Mouse (Mus musculus): ENCODE results near the gene Sstr2. TPM values are rescaled to one million over a fixed set of nuclear protein-coding genes. Genes with fewer than 3 reads are reported as not detected.

Sstr2 gene
- polyA plus RNA-seq, 1 experiment from 2014 or later: 0.47 TPM

DNA sequence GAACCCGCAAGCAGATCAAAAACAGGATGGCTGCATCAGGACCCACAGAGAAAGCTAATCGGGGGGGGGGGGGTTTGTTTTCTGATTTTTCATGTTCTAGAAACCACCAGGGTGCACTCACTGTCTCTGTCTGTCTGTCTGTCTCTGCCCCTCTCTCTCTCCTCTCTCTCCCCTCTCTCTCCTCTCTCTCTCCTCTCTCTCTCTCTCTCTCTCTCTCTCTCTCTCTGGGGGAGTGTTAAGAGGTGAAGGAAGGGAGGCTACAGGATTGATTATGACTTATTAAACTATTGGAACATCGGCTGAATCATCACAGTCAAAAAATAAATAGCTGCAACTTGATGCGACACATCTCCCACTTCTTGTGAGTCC, 855 bp upstream of the Sstr2 start:
- 15% methylated on average over 4 of the region's 4 CpGs for WGBS
- H3K4me1 ChIP-seq (ENCODE audit: insufficient read depth, low read length): peaks cover 26% of the 10 kb centered on the region
- peak overlapping the region; percentile 65; the same call in 1 of the 2 replicates for H3K9ac ChIP-seq (replicated peaks; ENCODE audit: low read length)
- H3K4me3 ChIP-seq (ENCODE audit: low read length): peak overlapping the region; percentile 51
- peak overlapping the region; percentile 94 for H3K4me2 ChIP-seq (replicated peaks; ENCODE audit: low read depth, low read length)
- H3K36me3 ChIP-seq (ENCODE audit: insufficient read depth, low read length): no peaks in the 10 kb centered on the region
- H3K27me3 ChIP-seq (ENCODE audit: insufficient read depth, low read length): peaks cover 36% of the 10 kb centered on the region
- no peak for ATAC-seq (ENCODE audit: low FRiP score, low TSS enrichment)
- H3K9me3 ChIP-seq (ENCODE audit: low read length): no peaks in the 10 kb centered on the region
- no peak overlapping the region for H3K27ac ChIP-seq (ENCODE audit: low read length)

DNA sequence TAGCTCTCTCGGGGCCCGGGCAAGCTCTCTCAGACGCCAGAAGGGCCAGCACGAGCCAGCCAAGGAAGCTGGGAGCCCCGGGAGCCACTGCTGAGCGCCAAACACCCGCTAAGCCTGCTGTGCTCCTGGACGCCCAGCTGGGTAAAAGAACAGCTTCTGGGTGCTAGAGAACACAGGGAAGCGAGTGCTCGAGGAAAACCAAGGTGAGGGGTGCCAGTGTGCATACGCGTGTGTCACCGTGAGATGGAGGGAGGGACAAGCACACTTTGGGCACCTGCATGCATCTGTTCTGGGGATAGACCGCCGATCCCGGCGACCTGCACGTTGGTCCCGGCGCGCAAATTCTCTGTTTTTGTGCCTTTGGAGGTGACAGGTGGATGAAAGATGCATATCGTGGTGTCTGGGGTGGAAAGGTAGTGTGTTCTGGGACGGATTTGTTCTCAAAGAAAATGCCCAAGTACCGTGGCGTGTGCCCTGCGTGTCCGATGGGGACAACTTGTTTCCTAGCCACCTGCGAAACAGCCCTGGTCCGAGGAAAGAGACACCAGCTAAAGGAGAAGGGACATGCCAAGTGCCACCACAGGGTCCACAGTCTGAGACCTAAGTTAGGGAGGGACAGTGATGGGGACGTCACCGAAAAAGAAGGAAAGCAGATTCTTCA, 408 bp downstream of the Sstr2 start:
- WGBS: 2% methylated on average over 31 of the region's 31 CpGs
- Histone ChIP-seq H3K4me1 (ENCODE audit: insufficient read depth, low read length) (peaks cover 26% of the 10 kb centered on the region), H3K4me3 (ENCODE audit: low read length) (peak overlapping the region; percentile 51), H3K36me3 (ENCODE audit: insufficient read depth, low read length) (no peaks in the 10 kb centered on the region), H3K27ac (ENCODE audit: low read length) (no peak overlapping the region), H3K9me3 (ENCODE audit: low read length) (no peaks in the 10 kb centered on the region), H3K9ac (replicated peaks; ENCODE audit: low read length) (peak overlapping the region; percentile 65), H3K27me3 (ENCODE audit: insufficient read depth, low read length) (peaks cover 36% of the 10 kb centered on the region), H3K4me2 (replicated peaks; ENCODE audit: low read depth, low read length) (peak overlapping the region; percentile 94)
- no peak; the same call in 1 of the 2 replicates for ATAC-seq (ENCODE audit: low FRiP score, low TSS enrichment)

DNA sequence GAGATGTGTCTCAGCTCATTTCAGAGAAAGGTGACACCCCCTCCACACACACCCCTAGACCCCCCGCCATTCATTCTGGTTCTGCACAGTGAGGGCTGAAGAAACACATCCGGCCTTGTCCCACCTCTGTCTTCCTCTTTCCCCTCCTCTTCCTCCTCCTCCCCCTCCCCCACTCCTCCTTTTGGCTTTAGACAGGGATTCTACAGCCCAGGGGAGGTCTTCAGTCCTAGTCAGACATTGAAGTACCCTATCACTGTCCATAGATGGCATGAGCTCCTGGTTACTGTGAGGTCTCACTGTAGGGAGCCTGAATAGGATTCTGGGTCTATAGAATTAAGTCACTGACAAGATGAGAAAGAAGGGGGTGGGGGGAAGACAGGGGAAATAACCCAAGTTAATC, 1.9 kb downstream of the Sstr2 start:
- no peak overlapping the region for H3K27ac ChIP-seq (ENCODE audit: low read length)
- WGBS: 72% methylated on average over 2 of the region's 2 CpGs

GRCm38 (mm10) chr11:113622028-113622427, 2.9 kb downstream of the Sstr2 start:
- Histone ChIP-seq H3K36me3 (ENCODE audit: insufficient read depth, low read length) (no peaks in the 10 kb centered on the region), H3K27ac (ENCODE audit: low read length) (no peak overlapping the region), H3K9ac (replicated peaks; ENCODE audit: low read length) (no peak overlapping the region), H3K4me1 (ENCODE audit: insufficient read depth, low read length) (peaks cover 26% of the 10 kb centered on the region), H3K4me2 (replicated peaks; ENCODE audit: low read depth, low read length) (no peak overlapping the region), H3K9me3 (ENCODE audit: low read length) (no peaks in the 10 kb centered on the region), H3K27me3 (ENCODE audit: insufficient read depth, low read length) (peaks cover 36% of the 10 kb centered on the region), H3K4me3 (ENCODE audit: low read length) (no peak overlapping the region)
- WGBS: 84% methylated on average over 4 of the region's 4 CpGs
- ATAC-seq (ENCODE audit: low FRiP score, low TSS enrichment): no peak

More for the DNA sequence above, 1.9 kb downstream of the Sstr2 start:
- no peak overlapping the region for H3K4me2 ChIP-seq (replicated peaks; ENCODE audit: low read depth, low read length)
- no peak overlapping the region for H3K4me3 ChIP-seq (ENCODE audit: low read length)
- H3K27me3 ChIP-seq (ENCODE audit: insufficient read depth, low read length): peaks cover 36% of the 10 kb centered on the region
- peaks cover 26% of the 10 kb centered on the region for H3K4me1 ChIP-seq (ENCODE audit: insufficient read depth, low read length)
- no peaks in the 10 kb centered on the region for H3K9me3 ChIP-seq (ENCODE audit: low read length)
- no peaks in the 10 kb centered on the region for H3K36me3 ChIP-seq (ENCODE audit: insufficient read depth, low read length)
- no peak overlapping the region for H3K9ac ChIP-seq (replicated peaks; ENCODE audit: low read length)
- ATAC-seq (ENCODE audit: low FRiP score, low TSS enrichment): no peak

- H3K9me3 ChIP-seq (ENCODE audit: low read length): no peaks in the 10 kb centered on the region
- no peak overlapping the region for H3K4me2 ChIP-seq (replicated peaks; ENCODE audit: low read depth, low read length)
- H3K9ac ChIP-seq (replicated peaks; ENCODE audit: low read length): no peak overlapping the region
- 91% methylated on average over 18 of the region's 18 CpGs for WGBS
- no peak overlapping the region for H3K4me3 ChIP-seq (ENCODE audit: low read length)
- no peak overlapping the region for H3K27ac ChIP-seq (ENCODE audit: low read length)
- no peaks in the 10 kb centered on the region for H3K4me1 ChIP-seq (ENCODE audit: insufficient read depth, low read length)
- ATAC-seq (ENCODE audit: low FRiP score, low TSS enrichment): no peak
- no peaks in the 10 kb centered on the region for H3K36me3 ChIP-seq (ENCODE audit: insufficient read depth, low read length)
- peaks cover 17% of the 10 kb centered on the region for H3K27me3 ChIP-seq (ENCODE audit: insufficient read depth, low read length)
These were observed 6.3 kb downstream of the Sstr2 start for GRCm38 (mm10) chr11:113625437-113625836.

GRCm38 (mm10) chr11:113627785-113628184, 8.6 kb downstream of the Sstr2 start:
- H3K36me3 ChIP-seq (ENCODE audit: insufficient read depth, low read length): no peaks in the 10 kb centered on the region
- H3K9me3 ChIP-seq (ENCODE audit: low read length): no peaks in the 10 kb centered on the region
- no peaks in the 10 kb centered on the region; the same call in 1 of the 2 replicates for H3K4me1 ChIP-seq (ENCODE audit: insufficient read depth, low read length)
- no peak overlapping the region for H3K27ac ChIP-seq (ENCODE audit: low read length)
- ATAC-seq (ENCODE audit: low FRiP score, low TSS enrichment): no peak
- H3K4me3 ChIP-seq (ENCODE audit: low read length): no peak overlapping the region
- H3K4me2 ChIP-seq (replicated peaks; ENCODE audit: low read depth, low read length): no peak overlapping the region
- H3K27me3 ChIP-seq (ENCODE audit: insufficient read depth, low read length): no peaks in the 10 kb centered on the region
- WGBS: 57% methylated on average over 4 of the region's 4 CpGs
- H3K9ac ChIP-seq (replicated peaks; ENCODE audit: low read length): no peak overlapping the region

DNA sequence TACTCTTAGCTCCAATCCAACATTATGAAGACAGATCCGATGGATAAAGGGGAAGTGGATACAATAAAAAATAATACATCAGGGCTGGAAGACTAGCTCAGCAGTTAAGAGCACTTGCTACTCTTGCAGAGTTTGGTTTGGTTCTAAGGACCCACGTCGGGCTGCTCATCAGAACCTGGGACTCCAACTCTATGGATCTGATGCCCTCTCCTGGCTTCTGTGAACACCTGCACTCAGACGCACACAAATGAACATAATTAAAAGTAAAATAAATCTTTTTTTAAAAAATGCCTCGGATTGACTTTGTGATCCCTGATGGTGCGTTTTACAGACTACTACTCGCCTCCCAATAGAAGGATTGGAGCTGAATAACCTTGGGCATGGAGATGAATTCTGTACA, 11.5 kb downstream of the Sstr2 start:
- Histone ChIP-seq H3K27me3 (ENCODE audit: insufficient read depth, low read length) (no peaks in the 10 kb centered on the region), H3K9ac (replicated peaks; ENCODE audit: low read length) (no peak overlapping the region), H3K9me3 (ENCODE audit: low read length) (no peaks in the 10 kb centered on the region), H3K4me1 (ENCODE audit: insufficient read depth, low read length) (no peaks in the 10 kb centered on the region; the same call in 1 of the 2 replicates), H3K36me3 (ENCODE audit: insufficient read depth, low read length) (no peaks in the 10 kb centered on the region), H3K27ac (ENCODE audit: low read length) (no peak overlapping the region), H3K4me3 (ENCODE audit: low read length) (no peak overlapping the region), H3K4me2 (replicated peaks; ENCODE audit: low read depth, low read length) (no peak overlapping the region)
- WGBS: 56% methylated on average over 7 of the region's 7 CpGs
- ATAC-seq (ENCODE audit: low FRiP score, low TSS enrichment): no peak

DNA sequence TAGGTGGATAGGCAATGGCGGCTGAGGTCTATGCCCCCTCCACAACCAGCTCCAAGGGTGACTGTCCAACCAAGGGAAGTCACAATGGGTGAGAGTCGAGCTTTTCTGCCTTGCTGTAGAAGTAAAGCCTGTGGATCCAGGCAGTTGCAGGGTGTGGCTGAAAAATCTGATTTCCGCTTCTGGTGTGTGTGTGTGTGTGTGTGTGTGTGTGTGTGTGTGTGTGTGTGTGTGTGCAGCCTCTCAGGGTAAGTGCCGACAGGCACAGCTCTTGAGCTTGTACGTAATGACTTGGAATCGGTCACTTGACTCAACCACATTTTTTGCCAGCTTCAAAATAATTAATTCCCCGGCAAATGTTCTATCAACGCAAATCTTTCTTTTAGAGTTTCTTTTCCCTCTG, 12.2 kb downstream of the Sstr2 start:
- H3K9me3 ChIP-seq (ENCODE audit: low read length): no peaks in the 10 kb centered on the region
- H3K27me3 ChIP-seq (ENCODE audit: insufficient read depth, low read length): no peaks in the 10 kb centered on the region
- no peak overlapping the region for H3K9ac ChIP-seq (replicated peaks; ENCODE audit: low read length)
- WGBS: 75% methylated on average over 8 of the region's 8 CpGs
- no peaks in the 10 kb centered on the region for H3K36me3 ChIP-seq (ENCODE audit: insufficient read depth, low read length)
- ATAC-seq (ENCODE audit: low FRiP score, low TSS enrichment): no peak
- no peaks in the 10 kb centered on the region; the same call in 1 of the 2 replicates for H3K4me1 ChIP-seq (ENCODE audit: insufficient read depth, low read length)
- no peak overlapping the region for H3K4me3 ChIP-seq (ENCODE audit: low read length)
- no peak overlapping the region for H3K27ac ChIP-seq (ENCODE audit: low read length)
- H3K4me2 ChIP-seq (replicated peaks; ENCODE audit: low read depth, low read length): no peak overlapping the region

DNA sequence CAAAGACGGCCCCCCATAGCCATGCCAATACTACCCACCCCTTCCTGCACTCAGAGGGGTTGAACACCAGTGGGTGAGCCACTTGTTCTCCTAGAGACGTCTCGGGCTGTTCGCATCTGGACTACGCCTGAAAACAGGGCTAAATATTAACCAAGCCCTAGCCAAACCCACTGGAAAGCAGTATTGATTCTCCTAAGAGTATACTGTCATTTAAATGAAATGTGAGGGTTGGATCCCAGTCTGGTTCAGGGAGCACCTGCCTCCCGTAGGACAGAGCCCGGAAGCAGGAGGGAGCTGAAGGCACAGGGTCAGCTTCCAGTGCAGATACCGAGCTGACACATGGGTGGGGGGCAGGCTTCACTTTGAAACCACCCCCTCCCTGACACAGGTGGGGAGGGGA, 12.7 kb downstream of the Sstr2 start:
- no peaks in the 10 kb centered on the region; the same call in 1 of the 2 replicates for H3K4me1 ChIP-seq (ENCODE audit: insufficient read depth, low read length)
- WGBS: 61% methylated on average over 8 of the region's 8 CpGs
- no peaks in the 10 kb centered on the region for H3K27me3 ChIP-seq (ENCODE audit: insufficient read depth, low read length)
- H3K36me3 ChIP-seq (ENCODE audit: insufficient read depth, low read length): no peaks in the 10 kb centered on the region
- no peak overlapping the region for H3K27ac ChIP-seq (ENCODE audit: low read length)
- no peaks in the 10 kb centered on the region for H3K9me3 ChIP-seq (ENCODE audit: low read length)
- H3K4me3 ChIP-seq (ENCODE audit: low read length): no peak overlapping the region
- H3K4me2 ChIP-seq (replicated peaks; ENCODE audit: low read depth, low read length): no peak overlapping the region
- H3K9ac ChIP-seq (replicated peaks; ENCODE audit: low read length): no peak overlapping the region
- ATAC-seq (ENCODE audit: low FRiP score, low TSS enrichment): no peak

GRCm38 (mm10) chr11:113632303-113632702, 13.2 kb downstream of the Sstr2 start:
- Histone ChIP-seq H3K9me3 (ENCODE audit: low read length) (no peaks in the 10 kb centered on the region), H3K4me1 (ENCODE audit: insufficient read depth, low read length) (no peaks in the 10 kb centered on the region; the same call in 1 of the 2 replicates), H3K4me3 (ENCODE audit: low read length) (no peak overlapping the region), H3K9ac (replicated peaks; ENCODE audit: low read length) (no peak overlapping the region), H3K27me3 (ENCODE audit: insufficient read depth, low read length) (no peaks in the 10 kb centered on the region), H3K36me3 (ENCODE audit: insufficient read depth, low read length) (no peaks in the 10 kb centered on the region), H3K27ac (ENCODE audit: low read length) (no peak overlapping the region), H3K4me2 (replicated peaks; ENCODE audit: low read depth, low read length) (no peak overlapping the region)
- WGBS: 70% methylated on average over 7 of the region's 7 CpGs
- ATAC-seq (ENCODE audit: low FRiP score, low TSS enrichment): no peak

All from kidney, embryonic 16.5 days (tissue).